Mouse (Mus musculus) CH12.LX (cell line): Measurements from ENCODE around the gene Mov10l1. TPM values are rescaled to one million over a fixed set of nuclear protein-coding genes. Genes with fewer than 3 reads are reported as not detected.

Experiments used
- DNase-seq: peaks from one replicate; pipeline ENCODE4 v3.0.0-alpha.2; 2013; ENCODE audit errors: extremely low read depth
- H3K27ac ChIP-seq: 2 replicates; pipeline ENCODE4 v1.5.1; 2012; ENCODE audit warnings: low read depth, mild to moderate bottlenecking, control low read depth, moderate library complexity; ENCODE audit not compliant: insufficient read depth
- H3K27me3 ChIP-seq: replicated peaks from 2 replicates; pipeline ENCODE3; 2012; ENCODE audit warnings: inconsistent platforms
- H3K36me3 ChIP-seq, 2 experiments: replicated peaks in 1 of 2; 2 replicates each; pipeline versions ENCODE3 to v1.6.1; 2012; ENCODE audit warnings: inconsistent platforms in 1 of 2, low read length in 1 of 2, mild to moderate bottlenecking in 1 of 2, mixed read lengths in 1 of 2, moderate library complexity in 1 of 2; ENCODE audit not compliant: control insufficient read depth in 1 of 2, insufficient read depth in 1 of 2
- H3K4me1 ChIP-seq, 2 experiments: 2 replicates each; pipeline ENCODE4 v1.6.1; 2012; ENCODE audit warnings: inconsistent platforms in 1 of 2, moderate library complexity in 1 of 2; ENCODE audit not compliant: insufficient read depth in 2 of 2, control insufficient read depth in 1 of 2
- H3K4me2 ChIP-seq: 2 replicates; pipeline ENCODE4 v1.6.1; 2012; ENCODE audit warnings: low read depth, mild to moderate bottlenecking, control low read depth; ENCODE audit not compliant: poor library complexity, insufficient read depth, severe bottlenecking
- H3K4me3 ChIP-seq, 3 experiments: fragments of 150-350 bp in 1 of 3; sonication (generic) in 1 of 3; replicated peaks in 1 of 3; 2 replicates each; pipeline versions ENCODE3 to v1.5.1; 2011 to 2012; ENCODE audit warnings: low read depth in 2 of 3, low read length in 2 of 3, mild to moderate bottlenecking in 2 of 3, moderate library complexity in 2 of 3, control low read depth in 1 of 3, improper control_type of control experiment in 1 of 3, inconsistent platforms in 1 of 3, mixed read lengths in 1 of 3; ENCODE audit not compliant: poor library complexity in 1 of 3
- H3K79me2 ChIP-seq: replicated peaks from 2 replicates; pipeline ENCODE4 v1.6.1; 2012; ENCODE audit warnings: mild to moderate bottlenecking, moderate library complexity; ENCODE audit not compliant: control insufficient read depth, poor library complexity, insufficient read depth, severe bottlenecking; ENCODE audit errors: extremely low read depth
- H3K9ac ChIP-seq: 2 replicates; pipeline ENCODE4 v1.6.1; 2012; ENCODE audit warnings: low read depth, mild to moderate bottlenecking, control low read depth, moderate library complexity; ENCODE audit not compliant: insufficient read depth
- H3K9me3 ChIP-seq: replicated peaks from 2 replicates; pipeline ENCODE3; 2012; ENCODE audit warnings: low read length, inconsistent platforms, mixed read lengths
- BHLHE40 ChIP-seq: IDR thresholded peaks from 2 replicates; pipeline ENCODE4 v1.6.1; 2011; ENCODE audit warnings: mild to moderate bottlenecking, low read depth, low read length, improper control_type of control experiment
- CHD1 ChIP-seq: IDR thresholded peaks from 2 replicates; pipeline ENCODE4 v1.6.1; 2012; ENCODE audit warnings: low read depth, low read length, improper control_type of control experiment, inconsistent platforms
- E2F4 ChIP-seq: IDR thresholded peaks from 2 replicates; pipeline ENCODE4 v1.6.1; 2011; ENCODE audit warnings: low read depth, low read length, improper control_type of control experiment; ENCODE audit not compliant: insufficient replicate concordance
- ELF1 ChIP-seq: IDR thresholded peaks from 2 replicates; pipeline ENCODE4 v1.6.1; 2014; ENCODE audit warnings: low read depth, mild to moderate bottlenecking, inconsistent platforms, low read length, improper control_type of control experiment
- EP300 ChIP-seq: IDR thresholded peaks from 2 replicates; pipeline ENCODE4 v1.6.1; 2011; ENCODE audit warnings: low read length, improper control_type of control experiment
- GABPA ChIP-seq: IDR thresholded peaks from 2 replicates; pipeline ENCODE4 v1.6.1; 2012; ENCODE audit warnings: low read depth, low read length, improper control_type of control experiment, inconsistent platforms; ENCODE audit not compliant: insufficient replicate concordance
- HCFC1 ChIP-seq: IDR thresholded peaks from 2 replicates; pipeline ENCODE4 v1.6.1; 2012; ENCODE audit warnings: low read depth, mild to moderate bottlenecking, inconsistent platforms, low read length, improper control_type of control experiment
- IRF4 ChIP-seq: IDR thresholded peaks from 2 replicates; pipeline ENCODE4 v1.6.1; 2014; ENCODE audit warnings: low read depth, mild to moderate bottlenecking, inconsistent platforms, low read length, improper control_type of control experiment
- JUN ChIP-seq: IDR thresholded peaks from 2 replicates; pipeline ENCODE4 v1.6.1; 2011; ENCODE audit warnings: low read depth, mild to moderate bottlenecking, low read length, improper control_type of control experiment, moderate library complexity; ENCODE audit not compliant: insufficient read depth
- MAFK ChIP-seq: IDR thresholded peaks from 2 replicates; pipeline ENCODE4 v1.6.1; 2011; ENCODE audit warnings: low read length, improper control_type of control experiment; ENCODE audit not compliant: insufficient replicate concordance
- MAX ChIP-seq: IDR thresholded peaks from 2 replicates; pipeline ENCODE4 v1.6.1; 2011; ENCODE audit warnings: low read length, improper control_type of control experiment
- MAZ ChIP-seq: IDR thresholded peaks from 2 replicates; pipeline ENCODE4 v1.6.1; 2012; ENCODE audit warnings: low read depth, mild to moderate bottlenecking, inconsistent platforms, low read length, improper control_type of control experiment, moderate library complexity
- MEF2A ChIP-seq: IDR thresholded peaks from 2 replicates; pipeline ENCODE4 v1.6.1; 2014; ENCODE audit warnings: low read depth, mild to moderate bottlenecking, inconsistent platforms, low read length, improper control_type of control experiment, borderline replicate concordance
- MXI1 ChIP-seq: IDR thresholded peaks from 2 replicates; pipeline ENCODE4 v1.6.1; 2011; ENCODE audit warnings: mild to moderate bottlenecking, low read depth, low read length, improper control_type of control experiment
- MYC ChIP-seq: IDR thresholded peaks from 2 replicates; pipeline ENCODE4 v1.6.1; 2011; ENCODE audit warnings: low read depth, mild to moderate bottlenecking, improper control_type of control experiment, low read length
- NELFE ChIP-seq: IDR thresholded peaks from 2 replicates; pipeline ENCODE4 v1.6.1; 2011; ENCODE audit warnings: low read depth, low read length, improper control_type of control experiment
- NRF1 ChIP-seq: IDR thresholded peaks from 2 replicates; pipeline ENCODE4 v1.6.1; 2014; ENCODE audit warnings: low read depth, mild to moderate bottlenecking, inconsistent platforms, low read length, improper control_type of control experiment, moderate library complexity
- POLR2A ChIP-seq: IDR thresholded peaks from 2 replicates; pipeline ENCODE4 v1.6.1; 2011; ENCODE audit warnings: low read depth, mild to moderate bottlenecking, improper control_type of control experiment, low read length
- POLR2AphosphoS2 ChIP-seq: IDR thresholded peaks from 2 replicates; pipeline ENCODE4 v1.6.1; 2011; ENCODE audit warnings: low read depth, low read length, improper control_type of control experiment
- RAD21 ChIP-seq: IDR thresholded peaks from 2 replicates; pipeline ENCODE4 v1.6.1; 2011; ENCODE audit warnings: low read depth, mild to moderate bottlenecking, low read length, improper control_type of control experiment, moderate library complexity
- RCOR1 ChIP-seq: conservative IDR thresholded peaks from 2 replicates; pipeline ENCODE4 v1.6.1; 2012; ENCODE audit warnings: low read depth, mild to moderate bottlenecking, inconsistent platforms, low read length, improper control_type of control experiment
- SMC3 ChIP-seq: IDR thresholded peaks from 2 replicates; pipeline ENCODE4 v1.6.1; 2011; ENCODE audit warnings: low read depth, low read length, improper control_type of control experiment
- TBP ChIP-seq: conservative IDR thresholded peaks from 2 replicates; pipeline ENCODE4 v1.6.1; 2011; ENCODE audit warnings: low read depth, low read length, improper control_type of control experiment
- TCF12 ChIP-seq: IDR thresholded peaks from 2 replicates; pipeline ENCODE4 v1.6.1; 2014; ENCODE audit warnings: low read depth, mild to moderate bottlenecking, inconsistent platforms, low read length, improper control_type of control experiment
- UBTF ChIP-seq: IDR thresholded peaks from 2 replicates; pipeline ENCODE4 v1.6.1; 2012; ENCODE audit warnings: low read depth, mild to moderate bottlenecking, inconsistent platforms, low read length, improper control_type of control experiment, moderate library complexity
- USF1 ChIP-seq: IDR thresholded peaks from 2 replicates; pipeline ENCODE4 v1.6.1; 2014; ENCODE audit warnings: low read depth, mild to moderate bottlenecking, inconsistent platforms, low read length, improper control_type of control experiment
- USF2 ChIP-seq: conservative IDR thresholded peaks from 2 replicates; pipeline ENCODE4 v1.6.1; 2011; ENCODE audit warnings: low read depth, low read length, improper control_type of control experiment
- ZKSCAN1 ChIP-seq: IDR thresholded peaks from 2 replicates; pipeline ENCODE4 v1.6.1; 2012; ENCODE audit warnings: low read depth, inconsistent platforms, low read length, improper control_type of control experiment, borderline replicate concordance
- ZNF384 ChIP-seq: IDR thresholded peaks from 2 replicates; pipeline ENCODE4 v1.6.1; 2012; ENCODE audit warnings: low read depth, low read length, improper control_type of control experiment, inconsistent platforms
- dilution Hi-C: fragments of 300-500 bp; cut with MboI; formaldehyde crosslinking; loops from 2 replicates; pipeline ENCODE4 v1.14.3; 2020; ENCODE audit warnings: low sequenced_read_pairs; ENCODE audit not compliant: extremely low pct_unique_long_range_greater_than_20kb, extremely low pct_ligation_motif_present
- in situ Hi-C: fragments of 300-500 bp; cut with MboI; formaldehyde crosslinking; loops from 3 replicates; pipeline ENCODE4 v1.14.3; 2019; ENCODE audit warnings: low sequenced_read_pairs, low pct_ligation_motif_present, low pct_unique_long_range_greater_than_20kb, mixed read lengths
- polyA plus RNA-seq: library from polyadenylated mRNA; unstranded; fragments of >175 nt; gene quantifications from 2 replicates; pipeline ENCODE4 v1.2.1, GENCODE M21; 2012; ENCODE audit warnings: low read depth; ENCODE audit not compliant: insufficient read length
- total RNA-seq, 2 experiments: library from RNA; depleted of rRNA; stranded (reverse); fragments of 300-350 nt in 1 of 2; fragments of >200 nt in 1 of 2; gene quantifications; 2 replicates each; pipeline ENCODE4 v1.2.3; 2012 to 2014

The Mov10l1 gene
- total and polyA plus RNA-seq, 3 experiments, result not detected

DNA sequence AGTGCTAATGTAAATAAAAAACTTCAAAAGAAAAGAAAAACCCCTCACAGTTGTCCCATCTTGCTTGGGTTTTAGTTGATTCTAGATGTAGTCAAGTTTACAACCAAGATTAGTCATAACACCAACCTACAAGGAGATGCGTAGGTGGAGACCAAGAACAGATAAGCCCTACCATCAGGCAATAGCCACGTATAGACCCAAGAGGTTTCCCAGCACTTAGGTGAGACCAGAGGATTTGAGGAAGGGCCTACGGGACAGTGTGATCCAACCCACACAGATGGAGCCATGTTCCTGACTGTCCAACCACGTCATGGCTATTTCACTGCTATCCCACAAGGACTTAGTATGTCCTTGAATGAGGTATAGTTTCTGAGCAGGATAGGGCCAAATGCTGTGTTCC lies 10.4 kb upstream of the Mov10l1 start:
- H3K4me1 ChIP-seq, result no peaks in the 10 kb centered on the region
- H3K27ac ChIP-seq, result no peak overlapping the region
- dilution Hi-C loops (no loop called here), in situ Hi-C loops (loop anchor here (25.0 kb wide), 2 partner anchors 90 to 240 kb away; partner anchors contain the start of genes Panx2 and Ppp6r2)
- H3K4me3 ChIP-seq, result no peak overlapping the region
- TF ChIP-seq POLR2AphosphoS2 (no peak), ZKSCAN1 (no peak), TCF12 (no peak), MAFK (no peak), ELF1 (no peak), JUN (no peak), SMC3 (no peak), HCFC1 (no peak), NELFE (no peak), TBP (no peak), POLR2A (no peak), MEF2A (no peak), CHD1 (no peak), UBTF (no peak), ZNF384 (no peak), RAD21 (no peak), IRF4 (no peak), MAX (no peak), EP300 (no peak), BHLHE40 (no peak)
- H3K9me3 ChIP-seq, result no peaks in the 10 kb centered on the region
- H3K27me3 ChIP-seq, result peaks cover 73% of the 10 kb centered on the region
- no peaks in the 10 kb centered on the region for H3K36me3 ChIP-seq
- H3K79me2 ChIP-seq, result no peaks in the 10 kb centered on the region
- H3K4me2 ChIP-seq, result no peak overlapping the region
- no peak for DNase-seq
- no peak overlapping the region for H3K9ac ChIP-seq

- Histone ChIP-seq H3K27ac (no peak within 1 kb of the TSS), H3K9me3 (no peaks in the 10 kb centered on the region), H3K79me2 (no peaks in the 10 kb centered on the region), H3K4me3 (no peak within 1 kb of the TSS), H3K36me3 (no peaks in the 10 kb centered on the region), H3K9ac (no peak within 1 kb of the TSS), H3K4me2 (no peak within 1 kb of the TSS), H3K4me1 (no peaks in the 10 kb centered on the region), H3K27me3 (peaks cover 64% of the 10 kb centered on the region)
- dilution Hi-C loops, result no loop called here
- in situ Hi-C loops, result no loop called here
- TF ChIP-seq NRF1, result no peak
- TF ChIP-seq MAX, result no peak
- no peak for TF ChIP-seq E2F4
- no peak for TF ChIP-seq BHLHE40
- no peak for TF ChIP-seq MXI1
- TF ChIP-seq SMC3, result no peak
- TF ChIP-seq GABPA, result no peak
- no peak for TF ChIP-seq RCOR1
- TF ChIP-seq USF1, result no peak
- TF ChIP-seq JUN, result no peak
- no peak for TF ChIP-seq USF2
- TF ChIP-seq MYC, result no peak
- TF ChIP-seq UBTF, result no peak
- no peak for TF ChIP-seq ZNF384
- TF ChIP-seq NELFE, result no peak
- TF ChIP-seq MAZ, result no peak
- DNase-seq, result no peak
Measured at GRCm38 (mm10) chr15:88978281-88979137, 4.2 kb upstream of the Mov10l1 start, which contains the start of gene Mlc1. TSS of gene Mlc1 (minus strand) at chr15:88979007.
